Mouse (Mus musculus) ES-Bruce4 (cell line): Measurements from ENCODE around the gene Cadm2. TPM values are rescaled to one million over a fixed set of nuclear protein-coding genes. Genes with fewer than 3 reads are reported as not detected.

Source experiments
- H3K27ac ChIP-seq: 2 replicates; pipeline ENCODE4 v1.5.1; 2012; ENCODE audit warnings: low read length, inconsistent platforms; ENCODE audit not compliant: insufficient read depth
- H3K27me3 ChIP-seq: 2 replicates; pipeline ENCODE4 v1.6.1; 2012; ENCODE audit warnings: mild to moderate bottlenecking, low read length, inconsistent platforms; ENCODE audit not compliant: control insufficient read depth, poor library complexity, insufficient read depth, severe bottlenecking
- H3K36me3 ChIP-seq: 2 replicates; pipeline ENCODE4 v1.6.1; 2012; ENCODE audit warnings: inconsistent platforms, mild to moderate bottlenecking, low read length, moderate library complexity; ENCODE audit not compliant: control insufficient read depth, poor library complexity, insufficient read depth, severe bottlenecking
- H3K4me1 ChIP-seq: one replicate; pipeline ENCODE4 v1.8.1; 2011; ENCODE audit warnings: low read length; ENCODE audit not compliant: control insufficient read depth, insufficient read depth
- H3K4me3 ChIP-seq: 2 replicates; pipeline ENCODE4 v1.5.1; 2011; ENCODE audit warnings: low read depth, mild to moderate bottlenecking, low read length
- H3K9ac ChIP-seq: 2 replicates; pipeline ENCODE4 v1.6.1; 2012; ENCODE audit warnings: low read depth, mild to moderate bottlenecking, inconsistent platforms; ENCODE audit not compliant: poor library complexity, severe bottlenecking
- H3K9me3 ChIP-seq: replicated peaks from 2 replicates; pipeline ENCODE4 v1.6.1; 2012; ENCODE audit warnings: mild to moderate bottlenecking, low read length, inconsistent platforms; ENCODE audit not compliant: control insufficient read depth, poor library complexity, insufficient read depth, severe bottlenecking
- CTCF ChIP-seq: IDR thresholded peaks from one replicate; pipeline ENCODE4 v1.8.1; 2011; ENCODE audit warnings: low read depth, low read length
- EP300 ChIP-seq: IDR thresholded peaks from 2 replicates; pipeline ENCODE4 v1.6.1; 2011; ENCODE audit warnings: low read depth, low read length; ENCODE audit not compliant: insufficient read depth
- POLR2A ChIP-seq: IDR thresholded peaks from one replicate; pipeline ENCODE4 v1.8.1; 2011; ENCODE audit warnings: low read length; ENCODE audit not compliant: insufficient read depth
- polyA plus RNA-seq: library from polyadenylated mRNA; stranded (reverse); fragments of >200 nt; gene quantifications from 2 replicates; pipeline ENCODE4 v1.2.4, GENCODE M21; 2011; ENCODE audit warnings: low read depth; ENCODE audit not compliant: missing spikeins, insufficient read depth, insufficient read length

The Cadm2 gene
- polyA plus RNA-seq, 1 experiment: 1.6 TPM

DNA sequence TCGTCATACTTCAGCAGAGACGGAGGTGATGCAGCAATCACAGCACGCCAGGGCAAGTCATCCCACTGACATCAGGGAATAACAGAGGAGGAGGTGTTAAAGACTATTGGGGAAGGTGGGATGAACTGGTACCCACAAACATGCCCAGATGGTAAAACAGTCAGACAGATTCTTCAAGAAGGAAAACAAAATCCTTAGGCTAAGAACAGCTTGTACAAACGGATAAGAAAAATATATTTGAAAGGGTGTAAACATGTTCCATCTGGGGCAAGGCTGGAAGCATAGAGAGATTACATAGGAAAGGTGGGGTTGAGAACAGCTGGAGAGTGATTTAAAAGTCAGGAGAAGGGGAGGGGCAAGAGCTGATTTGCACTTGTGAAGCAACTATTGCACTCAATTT is 619.0 kb downstream of the Cadm2 start:
- Histone ChIP-seq H3K4me1 (no peaks in the 10 kb centered on the region), H3K4me3 (no peak overlapping the region), H3K9ac (no peak overlapping the region)

DNA sequence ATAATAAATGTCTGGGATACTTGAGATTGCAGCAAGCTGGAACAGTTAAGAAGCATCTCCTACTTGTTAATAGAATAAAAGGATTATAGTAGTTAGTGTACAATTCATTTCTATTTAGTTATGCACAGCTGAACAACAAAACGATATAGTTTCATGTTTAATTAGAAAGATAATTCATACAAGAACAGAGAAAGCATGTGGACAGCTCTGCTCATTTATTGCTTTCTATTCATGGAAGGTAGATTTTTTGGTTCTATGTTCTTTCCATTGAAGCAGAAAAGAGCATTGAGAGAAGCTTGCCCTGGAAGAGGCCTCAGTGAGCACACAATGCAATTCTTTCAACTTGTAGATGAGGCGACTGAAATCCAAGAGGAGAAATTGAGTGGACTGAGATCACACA is 623.2 kb downstream of the Cadm2 start:
- TF ChIP-seq CTCF (no peak), EP300 (no peak)
- no peak overlapping the region for H3K4me3 ChIP-seq
- no peaks in the 10 kb centered on the region for H3K36me3 ChIP-seq
- no peak overlapping the region for H3K27ac ChIP-seq
- no peaks in the 10 kb centered on the region for H3K9me3 ChIP-seq
- no peaks in the 10 kb centered on the region for H3K27me3 ChIP-seq
- no peaks in the 10 kb centered on the region for H3K4me1 ChIP-seq
- H3K9ac ChIP-seq: no peak overlapping the region

More for the DNA sequence above, 619.0 kb downstream of the Cadm2 start:
- Histone ChIP-seq H3K36me3 (no peaks in the 10 kb centered on the region), H3K27ac (no peak overlapping the region), H3K9me3 (no peaks in the 10 kb centered on the region), H3K27me3 (no peaks in the 10 kb centered on the region)
- TF ChIP-seq EP300 (no peak), CTCF (no peak), POLR2A (no peak)

DNA sequence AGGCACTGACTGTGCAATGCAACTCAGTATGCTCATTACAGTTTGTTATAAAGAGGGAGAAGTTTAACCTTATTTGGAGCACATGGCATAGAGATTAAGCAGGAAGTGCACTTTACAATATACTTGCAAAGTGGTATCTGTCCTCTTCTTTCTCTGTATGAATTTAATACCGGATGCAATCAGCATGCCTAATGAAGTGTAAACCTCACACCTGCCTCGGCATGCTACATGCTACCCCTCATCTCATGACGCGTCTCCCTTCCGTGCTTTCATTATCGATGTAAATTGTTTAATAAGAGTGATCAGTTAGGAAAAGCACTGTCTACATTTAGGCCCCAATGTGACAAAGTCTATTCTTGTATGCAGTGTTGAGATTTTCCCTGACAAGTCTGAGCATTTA is 633.0 kb downstream of the Cadm2 start:
- Histone ChIP-seq H3K9me3 (no peaks in the 10 kb centered on the region), H3K4me3 (no peak overlapping the region), H3K27me3 (no peaks in the 10 kb centered on the region), H3K4me1 (no peaks in the 10 kb centered on the region), H3K9ac (no peak overlapping the region), H3K27ac (no peak overlapping the region), H3K36me3 (no peaks in the 10 kb centered on the region)
- TF ChIP-seq POLR2A: no peak
- TF ChIP-seq EP300: no peak
- no peak for TF ChIP-seq CTCF

DNA sequence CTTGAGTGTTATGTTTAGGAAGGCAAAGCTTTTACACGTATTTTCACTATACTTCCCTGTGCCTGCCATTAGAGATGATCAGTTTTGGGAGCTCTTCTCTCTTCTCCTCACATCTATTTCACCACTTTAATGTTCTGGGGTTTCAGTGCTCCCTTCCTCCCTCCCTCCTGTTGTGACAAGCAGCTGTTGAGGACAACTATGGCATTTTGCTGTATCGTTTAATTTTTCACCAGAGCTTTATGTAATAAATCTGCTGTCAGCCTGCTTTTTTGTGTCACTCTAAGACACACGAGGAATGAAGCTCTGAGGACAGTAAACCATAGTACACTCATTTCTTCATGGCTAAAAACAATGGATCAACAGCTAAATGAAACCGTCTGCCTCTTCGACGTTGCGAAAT is 633.8 kb downstream of the Cadm2 start:
- no peak overlapping the region for H3K4me3 ChIP-seq
- H3K4me1 ChIP-seq: no peaks in the 10 kb centered on the region
- no peaks in the 10 kb centered on the region for H3K36me3 ChIP-seq
- no peak overlapping the region for H3K9ac ChIP-seq
- no peak overlapping the region for H3K27ac ChIP-seq
- TF ChIP-seq POLR2A (no peak), EP300 (no peak), CTCF (no peak)
- H3K9me3 ChIP-seq: no peaks in the 10 kb centered on the region
- H3K27me3 ChIP-seq: no peaks in the 10 kb centered on the region

DNA sequence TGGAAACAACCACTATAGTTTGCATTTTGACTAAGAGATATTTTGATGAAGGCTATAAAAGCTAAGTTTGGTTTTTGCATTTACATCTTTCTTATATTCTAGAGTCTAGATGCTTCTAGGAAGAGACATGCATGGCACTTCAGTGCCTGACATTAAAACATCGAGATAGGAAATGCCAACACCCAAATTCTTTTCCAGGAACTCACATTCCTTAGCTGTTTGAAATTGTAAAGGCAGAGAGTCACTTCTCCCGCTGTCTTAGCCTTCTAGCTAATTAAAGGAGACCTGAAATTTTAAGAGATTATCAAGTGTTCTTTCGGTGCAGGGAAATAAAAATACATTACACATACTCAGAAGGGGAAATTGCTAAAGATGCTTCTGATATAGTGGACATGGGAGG is 649.8 kb downstream of the Cadm2 start:
- Histone ChIP-seq H3K4me1 (no peaks in the 10 kb centered on the region), H3K9me3 (no peaks in the 10 kb centered on the region), H3K9ac (no peak overlapping the region), H3K4me3 (no peak overlapping the region), H3K36me3 (no peaks in the 10 kb centered on the region), H3K27ac (no peak overlapping the region), H3K27me3 (no peaks in the 10 kb centered on the region)
- no peak for TF ChIP-seq EP300
- TF ChIP-seq CTCF: no peak
- TF ChIP-seq POLR2A: no peak

DNA sequence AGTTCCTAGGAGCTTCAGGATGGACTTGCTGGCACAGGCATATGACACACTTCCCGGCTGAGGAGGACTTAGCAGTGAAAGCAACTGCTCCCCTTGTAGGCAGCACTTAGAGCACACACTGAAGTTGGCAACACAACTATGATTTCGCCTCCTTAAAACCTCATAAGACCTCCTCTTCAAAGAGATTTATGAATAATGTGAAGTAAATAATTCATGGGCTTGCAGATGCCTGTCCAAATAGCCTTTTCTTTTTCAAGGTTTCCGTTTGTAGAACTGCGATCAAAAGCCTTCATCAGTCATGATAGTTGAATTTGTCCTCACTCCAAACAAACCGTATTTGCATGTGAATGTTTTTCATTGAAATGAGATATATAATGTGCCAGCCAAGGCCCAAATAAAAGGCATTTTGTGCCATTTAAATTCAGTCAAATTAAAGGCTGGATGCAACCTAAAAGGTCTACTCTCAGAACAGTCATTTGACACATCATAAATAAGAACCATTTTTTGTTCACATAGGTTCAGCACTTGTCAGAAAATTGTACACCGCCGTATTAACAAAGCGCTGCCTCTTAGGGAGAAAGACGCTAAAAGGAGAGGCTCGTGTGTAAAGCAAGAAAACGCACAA is 651.1 kb downstream of the Cadm2 start:
- H3K9ac ChIP-seq: no peak overlapping the region
- no peak overlapping the region for H3K4me3 ChIP-seq
- TF ChIP-seq CTCF: no peak
- no peak for TF ChIP-seq POLR2A
- no peak for TF ChIP-seq EP300

More for the DNA sequence above, 651.1 kb downstream of the Cadm2 start:
- H3K9me3 ChIP-seq: no peaks in the 10 kb centered on the region
- H3K4me1 ChIP-seq: no peaks in the 10 kb centered on the region
- no peaks in the 10 kb centered on the region for H3K27me3 ChIP-seq
- H3K36me3 ChIP-seq: no peaks in the 10 kb centered on the region
- H3K27ac ChIP-seq: no peak overlapping the region
